Mouse (Mus musculus) myocyte (in vitro differentiated cells): ENCODE results near the gene Zfp652.

Source experiments
- MYOD1 ChIP-seq, 3 experiments: IDR thresholded peaks; one replicate each; pipeline ENCODE4 v1.6.1; 2011; ENCODE audit warnings: control low read depth in 2 of 3, low read depth in 2 of 3, mild to moderate bottlenecking in 2 of 3, moderate library complexity in 1 of 3; ENCODE audit not compliant: insufficient read length in 2 of 3, control insufficient read depth in 1 of 3
- POLR2A ChIP-seq: IDR thresholded peaks from one replicate; pipeline ENCODE4 v1.6.1; 2011; ENCODE audit warnings: low read depth, mild to moderate bottlenecking, control low read depth, moderate library complexity; ENCODE audit not compliant: insufficient read length
- USF1 ChIP-seq: IDR thresholded peaks from one replicate; pipeline ENCODE4 v1.6.1; 2011; ENCODE audit warnings: low read depth, mild to moderate bottlenecking, control low read depth, moderate library complexity

DNA sequence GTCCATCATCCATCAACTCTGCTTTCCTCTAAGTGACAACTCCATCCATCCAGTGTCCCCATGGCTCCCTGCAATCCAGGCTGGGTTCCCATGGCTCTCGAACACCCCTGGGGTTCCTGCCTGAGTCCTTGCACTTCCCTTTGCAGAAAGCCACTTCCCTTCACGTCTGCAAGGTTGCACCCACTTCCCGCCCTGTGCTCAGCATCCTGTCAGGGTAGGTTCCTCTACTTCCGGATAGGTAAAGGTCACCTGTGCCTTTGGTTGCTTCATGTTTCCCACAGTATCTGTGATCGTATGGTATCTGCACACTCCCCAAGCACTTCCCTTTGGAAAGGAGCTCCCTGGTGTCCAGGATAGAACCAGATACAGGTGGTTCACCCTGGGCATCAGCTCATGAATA is 92.5 kb downstream of the Zfp652 start:
- TF ChIP-seq POLR2A (no peak), USF1 (no peak), MYOD1 (IDR thresholded peaks at IDR 0.05; ENCODE audit: control insufficient read depth in 1 of 3, insufficient read length in 2 of 3, low read depth in 2 of 3) (no peak)
